Mouse (Mus musculus): ENCODE results near the gene Vmp1. TPM values are rescaled to one million over a fixed set of nuclear protein-coding genes. Genes with fewer than 3 reads are reported as not detected.

Vmp1 gene
- polyA plus RNA-seq, 1 experiment from 2014 or later = 93.0 TPM

GRCm38 (mm10) chr11:86664406-86664805 lies 19.2 kb downstream of the Vmp1 start:
- peaks cover 54% of the 10 kb centered on the region for H3K36me3 ChIP-seq (replicated peaks)
- no peaks in the 10 kb centered on the region for H3K4me1 ChIP-seq
- no peak for DNase-seq (ENCODE audit: extremely low spot score, low spot score)
- no peak overlapping the region for H3K27ac ChIP-seq
- H3K27me3 ChIP-seq (ENCODE audit: poor library complexity, severe bottlenecking) = no peaks in the 10 kb centered on the region
- 91% methylated on average over 3 of the region's 3 CpGs for WGBS
- no peak overlapping the region for H3K4me3 ChIP-seq
- no peaks in the 10 kb centered on the region for H3K9me3 ChIP-seq

- no peaks in the 10 kb centered on the region for H3K9me3 ChIP-seq
- H3K4me1 ChIP-seq = no peaks in the 10 kb centered on the region
- H3K27ac ChIP-seq = no peak overlapping the region
- H3K4me3 ChIP-seq = no peak overlapping the region
- peaks cover 59% of the 10 kb centered on the region for H3K36me3 ChIP-seq (replicated peaks)
- H3K27me3 ChIP-seq (ENCODE audit: poor library complexity, severe bottlenecking) = no peaks in the 10 kb centered on the region
- no peak for DNase-seq (ENCODE audit: extremely low spot score, low spot score)
Observed at GRCm38 (mm10) chr11:86663977-86664376, 19.7 kb downstream of the Vmp1 start.

GRCm38 (mm10) chr11:86662986-86663895 lies 20.4 kb downstream of the Vmp1 start:
- Histone ChIP-seq H3K4me3 (no peak overlapping the region), H3K27ac (no peak overlapping the region), H3K27me3 (ENCODE audit: poor library complexity, severe bottlenecking) (no peaks in the 10 kb centered on the region), H3K36me3 (replicated peaks) (peaks cover 61% of the 10 kb centered on the region), H3K4me1 (no peaks in the 10 kb centered on the region), H3K9me3 (no peaks in the 10 kb centered on the region)
- 94% methylated on average over 8 of the region's 8 CpGs for WGBS
- DNase-seq (ENCODE audit: extremely low spot score, low spot score) = no peak

GRCm38 (mm10) chr11:86657863-86658262 lies 25.8 kb downstream of the Vmp1 start:
- Histone ChIP-seq H3K36me3 (replicated peaks) (peaks cover 33% of the 10 kb centered on the region), H3K4me1 (no peaks in the 10 kb centered on the region), H3K9me3 (no peaks in the 10 kb centered on the region), H3K27ac (no peak overlapping the region), H3K4me3 (no peak overlapping the region), H3K27me3 (ENCODE audit: poor library complexity, severe bottlenecking) (no peaks in the 10 kb centered on the region)
- DNase-seq (ENCODE audit: extremely low spot score, low spot score) = no peak

GRCm38 (mm10) chr11:86656849-86657567 lies 26.6 kb downstream of the Vmp1 start:
- DNase-seq (ENCODE audit: extremely low spot score, low spot score) = no peak
- Histone ChIP-seq H3K9me3 (no peaks in the 10 kb centered on the region), H3K36me3 (replicated peaks) (peaks cover 24% of the 10 kb centered on the region), H3K4me3 (no peak overlapping the region), H3K4me1 (no peaks in the 10 kb centered on the region), H3K27ac (no peak overlapping the region), H3K27me3 (ENCODE audit: poor library complexity, severe bottlenecking) (no peaks in the 10 kb centered on the region)
- 93% methylated on average over 4 of the region's 4 CpGs for WGBS

GRCm38 (mm10) chr11:86655671-86656070 lies 28.0 kb downstream of the Vmp1 start:
- Histone ChIP-seq H3K4me3 (no peak overlapping the region), H3K27me3 (ENCODE audit: poor library complexity, severe bottlenecking) (no peaks in the 10 kb centered on the region), H3K36me3 (replicated peaks) (peaks cover 13% of the 10 kb centered on the region), H3K4me1 (no peaks in the 10 kb centered on the region), H3K9me3 (no peaks in the 10 kb centered on the region), H3K27ac (no peak overlapping the region)
- DNase-seq (ENCODE audit: extremely low spot score, low spot score) = no peak
- WGBS = 84% methylated on average over 1 of the region's 1 CpGs

- no peak for DNase-seq (ENCODE audit: extremely low spot score, low spot score)
- no peaks in the 10 kb centered on the region for H3K27me3 ChIP-seq (ENCODE audit: poor library complexity, severe bottlenecking)
- H3K4me1 ChIP-seq = no peaks in the 10 kb centered on the region
- no peak overlapping the region for H3K4me3 ChIP-seq
- peaks cover 3% of the 10 kb centered on the region; the same call in 1 of the 2 replicates for H3K36me3 ChIP-seq (replicated peaks)
- H3K9me3 ChIP-seq = no peaks in the 10 kb centered on the region
- H3K27ac ChIP-seq = no peak overlapping the region
- WGBS = 89% methylated on average over 4 of the region's 4 CpGs
Observed at GRCm38 (mm10) chr11:86654096-86654495, 29.5 kb downstream of the Vmp1 start.

- Histone ChIP-seq H3K27me3 (ENCODE audit: poor library complexity, severe bottlenecking) (no peaks in the 10 kb centered on the region), H3K4me1 (no peaks in the 10 kb centered on the region), H3K4me3 (no peak overlapping the region), H3K36me3 (replicated peaks) (peaks cover 3% of the 10 kb centered on the region; the same call in 1 of the 2 replicates), H3K9me3 (no peaks in the 10 kb centered on the region), H3K27ac (no peak overlapping the region)
- no peak for DNase-seq (ENCODE audit: extremely low spot score, low spot score)
- 45% methylated on average over 3 of the region's 3 CpGs for WGBS
Observed at GRCm38 (mm10) chr11:86653446-86653845, 30.2 kb downstream of the Vmp1 start.

- Histone ChIP-seq H3K27me3 (ENCODE audit: poor library complexity, severe bottlenecking) (no peaks in the 10 kb centered on the region), H3K9me3 (no peaks in the 10 kb centered on the region), H3K4me3 (no peak overlapping the region), H3K27ac (no peak overlapping the region), H3K36me3 (replicated peaks) (peaks cover 3% of the 10 kb centered on the region; the same call in 1 of the 2 replicates), H3K4me1 (peaks cover 6% of the 10 kb centered on the region; the same call in 1 of the 2 replicates)
- 92% methylated on average over 4 of the region's 4 CpGs for WGBS
- DNase-seq (ENCODE audit: extremely low spot score, low spot score) = no peak
Observed at GRCm38 (mm10) chr11:86652578-86652979, 31.1 kb downstream of the Vmp1 start.

GRCm38 (mm10) chr11:86650676-86651075 lies 33.0 kb downstream of the Vmp1 start:
- H3K9me3 ChIP-seq = no peaks in the 10 kb centered on the region
- no peak overlapping the region for H3K4me3 ChIP-seq
- DNase-seq (ENCODE audit: extremely low spot score, low spot score) = no peak
- WGBS = 65% methylated on average over 6 of the region's 6 CpGs
- no peak overlapping the region for H3K27ac ChIP-seq
- H3K36me3 ChIP-seq (replicated peaks) = 0 out of 2 replicates have a peak, but pooled peaks cover 3% of the 10 kb centered on the region
- H3K27me3 ChIP-seq (ENCODE audit: poor library complexity, severe bottlenecking) = no peaks in the 10 kb centered on the region
- peaks cover 18% of the 10 kb centered on the region for H3K4me1 ChIP-seq

GRCm38 (mm10) chr11:86649542-86649941 lies 34.1 kb downstream of the Vmp1 start:
- peaks cover 18% of the 10 kb centered on the region for H3K4me1 ChIP-seq
- 0 out of 2 replicates have a peak, but pooled peaks cover 3% of the 10 kb centered on the region for H3K36me3 ChIP-seq (replicated peaks)
- H3K27me3 ChIP-seq (ENCODE audit: poor library complexity, severe bottlenecking) = no peaks in the 10 kb centered on the region
- H3K4me3 ChIP-seq = no peak overlapping the region
- H3K27ac ChIP-seq = no peak overlapping the region
- 87% methylated on average over 1 of the region's 1 CpGs for WGBS
- no peak for DNase-seq (ENCODE audit: extremely low spot score, low spot score)
- no peaks in the 10 kb centered on the region for H3K9me3 ChIP-seq

- H3K9me3 ChIP-seq = no peaks in the 10 kb centered on the region
- no peak overlapping the region for H3K4me3 ChIP-seq
- DNase-seq (ENCODE audit: extremely low spot score, low spot score) = no peak
- no peak overlapping the region for H3K27ac ChIP-seq
- peaks cover 8% of the 10 kb centered on the region for H3K36me3 ChIP-seq (replicated peaks)
- 83% methylated on average over 15 of the region's 15 CpGs for WGBS
- H3K4me1 ChIP-seq = peaks cover 18% of the 10 kb centered on the region
- no peaks in the 10 kb centered on the region for H3K27me3 ChIP-seq (ENCODE audit: poor library complexity, severe bottlenecking)
Observed at GRCm38 (mm10) chr11:86647706-86648447, 35.8 kb downstream of the Vmp1 start.
